20 mouse cellular contexts compared by ENCODE assay signal in the genomic region with DNA sequence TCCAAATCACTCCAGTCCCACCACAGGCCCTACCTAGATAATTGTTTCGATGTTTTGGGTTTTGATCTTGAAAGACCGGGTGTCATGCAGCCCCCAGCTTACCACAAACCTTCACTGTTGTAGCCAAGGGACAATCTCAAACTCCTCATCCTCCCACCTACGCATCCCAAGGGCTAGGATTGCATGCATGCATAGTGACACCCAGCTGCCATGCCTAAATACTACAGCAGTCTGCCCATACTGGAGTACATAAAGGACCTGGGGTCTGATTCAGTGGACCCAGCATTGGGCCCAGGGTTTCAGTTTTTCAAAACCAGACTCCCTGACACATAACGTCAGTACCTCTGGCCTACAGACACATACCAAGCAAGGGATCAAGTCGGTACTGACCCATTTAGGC.
"Had no signal": no experiment of that assay in that cellular context is flagged by ENCODE, and none has a peak within 500 bp of the region (broad histone marks: within the 10 kb centered on the region; RNA-seq: fewer than 3 reads in every experiment).

No protein-coding gene starts in this region.

- H3K27ac ChIP-seq: liver, embryonic 15.5 days; lung, embryonic 15.5 days; macrophage; midbrain, embryonic 12.5 days; neural tube, embryonic 12.5 days had no signal

- H3K27me3 ChIP-seq: liver, embryonic 15.5 days; lung, embryonic 15.5 days; megakaryocyte, embryonic 14.5 days; midbrain, embryonic 12.5 days; neural tube, embryonic 12.5 days had no signal

- DNase-seq: liver, postnatal 0 days; lung, postnatal 14 days; lung, postnatal 36 days; midbrain, embryonic 14.5 days; retina, postnatal 1 day; right cerebral cortex, adult 18-20 months; right cerebral cortex, postnatal 25 days; right cerebral cortex, postnatal 4 days; spleen, adult 18-20 months; thymus, adult 2 months; thymus, postnatal 25 days; thymus, postnatal 4 days had no signal

- H3K4me3 ChIP-seq: liver, embryonic 15.5 days; lung, embryonic 15.5 days; megakaryocyte, embryonic 14.5 days; midbrain, embryonic 12.5 days; neural tube, embryonic 12.5 days had no signal

- H3K9ac ChIP-seq: liver, embryonic 15.5 days; liver, postnatal 0 days; lung, embryonic 15.5 days; midbrain, embryonic 12.5 days; neural tube, embryonic 12.5 days had no signal

- H3K4me1 ChIP-seq: liver, embryonic 15.5 days; lung, embryonic 15.5 days; megakaryocyte, embryonic 14.5 days; midbrain, embryonic 12.5 days; neural tube, embryonic 12.5 days had no signal

- ATAC-seq: liver, postnatal 0 days; lung, postnatal 0 days; midbrain, embryonic 16.5 days had no signal

- H3K36me3 ChIP-seq: liver, embryonic 15.5 days; lung, embryonic 15.5 days; midbrain, embryonic 12.5 days; neural tube, embryonic 12.5 days had no signal

- H3K9me3 ChIP-seq: liver, embryonic 15.5 days; lung, embryonic 15.5 days; midbrain, embryonic 12.5 days; neural tube, embryonic 12.5 days had no signal

- H3K4me2 ChIP-seq: liver, embryonic 15.5 days; lung, embryonic 15.5 days; midbrain, embryonic 12.5 days; neural tube, embryonic 12.5 days had no signal
